Mouse (Mus musculus) embryonic fibroblast, embryonic 13.5 days (primary cell): ENCODE measurements at regions not wholly inside any gene's neighbourhood (a gene's known extent, or its start where the extent isn't known, plus 50 kb on each side); places are given as distances from the start of the nearest gene placed in this dataset.

Source experiments
- CTCF ChIP-seq: IDR thresholded peaks from 2 replicates; pipeline ENCODE4 v1.5.1; 2011; ENCODE audit warnings: mild to moderate bottlenecking, control low read depth, low read length, moderate library complexity, borderline replicate concordance; ENCODE audit not compliant: insufficient read depth
- POLR2A ChIP-seq: IDR thresholded peaks from 2 replicates; pipeline ENCODE4 v1.6.1; 2011; ENCODE audit warnings: low read depth, mild to moderate bottlenecking, control low read depth, low read length, moderate library complexity

- TF ChIP-seq CTCF (no peak), POLR2A (no peak)
Measured at GRCm38 (mm10) chr14:106052585-106053551, 53.1 kb upstream of the Trim52 start.
